9 mouse cellular contexts compared by ENCODE assay signal in the genomic region with DNA sequence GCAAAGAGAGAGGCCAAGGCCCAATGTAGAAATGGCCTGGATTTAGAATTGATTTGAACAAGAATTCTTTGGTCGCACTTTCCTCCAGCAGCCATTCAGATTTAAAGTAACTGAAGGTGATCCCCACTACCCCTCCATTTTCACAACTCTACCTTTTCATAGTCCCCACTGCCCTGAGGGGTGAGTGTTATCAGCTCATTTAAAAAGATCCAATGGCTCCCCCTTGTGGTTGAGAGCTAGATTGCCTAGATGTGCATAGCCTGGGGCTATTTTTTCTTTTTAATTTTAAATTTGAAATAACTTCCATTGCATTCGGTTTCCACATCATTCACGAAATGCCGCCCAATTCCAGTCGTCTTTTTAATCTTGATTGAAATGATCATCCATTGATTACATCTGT. TPM values are rescaled to one million over a fixed set of nuclear protein-coding genes. Genes with fewer than 3 reads are reported as not detected.
A peak's percentile ranks its signal among the peaks of the same experiment; 100 is the strongest.
DNase-seq lines count a peak whose midpoint lies in the region; ATAC-seq and TF ChIP-seq lines count a peak whose summit lies in the region.
"Had no signal": no experiment of that assay in that cellular context is flagged by ENCODE, and none has a peak within 500 bp of the region (broad histone marks: within the 10 kb centered on the region; RNA-seq: fewer than 3 reads in every experiment).

No protein-coding gene starts in this region.

- H3K4me2 ChIP-seq in forebrain, embryonic 11.5 days (ENCODE audit: low read depth, low read length, severe bottlenecking): no peak overlapping the region
- H3K4me2 ChIP-seq: limb, embryonic 12.5 days had no signal

- no peaks in the 10 kb centered on the region for H3K36me3 ChIP-seq in forebrain, embryonic 11.5 days (ENCODE audit: control insufficient read depth, insufficient read depth, low read length)
- H3K36me3 ChIP-seq: limb, embryonic 12.5 days had no signal

- H3K4me3 ChIP-seq in forebrain, embryonic 11.5 days (ENCODE audit: low read depth, low read length): no peak overlapping the region
- H3K4me3 ChIP-seq: limb, embryonic 12.5 days had no signal

- no peak for ATAC-seq in Patski
- ATAC-seq in forebrain, embryonic 11.5 days (replicated peaks; ENCODE audit: low FRiP score): no peak

- H3K27me3 ChIP-seq in Patski: no peaks in the 10 kb centered on the region
- no peaks in the 10 kb centered on the region for H3K27me3 ChIP-seq in forebrain, embryonic 11.5 days (ENCODE audit: control insufficient read depth, insufficient read depth, low read length)
- H3K27me3 ChIP-seq: limb, embryonic 12.5 days had no signal

- POLR2A ChIA-PET in Patski (lab: Charles Lee): no interaction called here

- H3K27ac ChIP-seq in forebrain, embryonic 11.5 days (ENCODE audit: low read depth, low read length): no peak overlapping the region
- H3K27ac ChIP-seq: limb, embryonic 12.5 days had no signal

- peak; percentile 27 for DNase-seq in kidney, adult 18-20 months
- DNase-seq in kidney, adult 8-10 months: no peak
- peak; percentile 78 for DNase-seq in CD4-positive, CD25-positive, alpha-beta regulatory T cell, adult 2 months (ENCODE audit: low read depth, low spot score)
- DNase-seq in Patski (ENCODE audit: low read depth, low spot score): no peak
- DNase-seq in embryo, embryonic 10.5 days (ENCODE audit: low spot score): peak; percentile 71
- peak; percentile 39 for DNase-seq in lung, postnatal 10 days
- DNase-seq in right cerebral cortex, postnatal 4 days: no peak
- DNase-seq in forebrain, embryonic 11.5 days (ENCODE audit: low spot score): no peak

- peak; percentile 79 for TF ChIP-seq CTCF in Patski (IDR thresholded peaks at IDR 0.05)

- 49% methylated on average over 5 of the region's 5 CpGs for WGBS in forebrain, embryonic 11.5 days

- H3K9ac ChIP-seq in forebrain, embryonic 11.5 days (ENCODE audit: low read length): no peak overlapping the region
- H3K9ac ChIP-seq: limb, embryonic 12.5 days had no signal

- in situ Hi-C loops in Patski (cut with MboI; ENCODE audit: low pct_unique_long_range_greater_than_20kb): loop anchor here (5.0 to 10.0 kb wide), 2 partner anchors 172 to 486 kb away; no protein-coding TSS in a partner anchor

- H3K9me3 ChIP-seq in forebrain, embryonic 11.5 days (ENCODE audit: control insufficient read depth, low read length): no peaks in the 10 kb centered on the region
- H3K9me3 ChIP-seq: limb, embryonic 12.5 days had no signal

- no peaks in the 10 kb centered on the region for H3K4me1 ChIP-seq in forebrain, embryonic 11.5 days (replicated peaks; ENCODE audit: control insufficient read depth, insufficient read depth, low read length)
- H3K4me1 ChIP-seq: limb, embryonic 12.5 days had no signal

- CTCF ChIA-PET in Patski (lab: Charles Lee): interaction anchor here (0.6 to 3.4 kb wide), 22 partner anchors 9 to 486 kb away, joined by 3 to 13 read pairs (median 4); no protein-coding TSS in a partner anchor

RNA-seq across cellular contexts. Expression of gene Slc35g1, which starts 33.5 kb away (rescaled TPM):
- polyA plus RNA-seq in Patski (2021): 19.2 TPM
- polyA plus RNA-seq in forebrain, embryonic 11.5 days (2014; fragmentation: Nextera tagmentation; extraction: Ambion mirVana): 6.6 and 7.4 TPM in 2 replicates

RNA-seq across cellular contexts. Expression of gene Plce1, which starts 51.6 kb away (rescaled TPM):
- 3.4 TPM for polyA plus RNA-seq in Patski (2021)
- polyA plus RNA-seq in forebrain, embryonic 11.5 days (2014; fragmentation: Nextera tagmentation; extraction: Ambion mirVana): 4.4 and 5.0 TPM in 2 replicates

Comparison
In these comparisons a context has a peak if more than half of its experiments do, and no peak if none do; other contexts are left out.
1. DNase-seq: peak in kidney, adult 18-20 months (single experiment), CD4-positive, CD25-positive, alpha-beta regulatory T cell, adult 2 months (single experiment), embryo, embryonic 10.5 days (single experiment) and lung, postnatal 10 days (single experiment); none in kidney, adult 8-10 months (0 of 2), Patski (single experiment), right cerebral cortex, postnatal 4 days (single experiment) and forebrain, embryonic 11.5 days (single experiment).